Mouse (Mus musculus): ENCODE measurements around the gene Dnajb3.

Dnajb3 gene

DNA sequence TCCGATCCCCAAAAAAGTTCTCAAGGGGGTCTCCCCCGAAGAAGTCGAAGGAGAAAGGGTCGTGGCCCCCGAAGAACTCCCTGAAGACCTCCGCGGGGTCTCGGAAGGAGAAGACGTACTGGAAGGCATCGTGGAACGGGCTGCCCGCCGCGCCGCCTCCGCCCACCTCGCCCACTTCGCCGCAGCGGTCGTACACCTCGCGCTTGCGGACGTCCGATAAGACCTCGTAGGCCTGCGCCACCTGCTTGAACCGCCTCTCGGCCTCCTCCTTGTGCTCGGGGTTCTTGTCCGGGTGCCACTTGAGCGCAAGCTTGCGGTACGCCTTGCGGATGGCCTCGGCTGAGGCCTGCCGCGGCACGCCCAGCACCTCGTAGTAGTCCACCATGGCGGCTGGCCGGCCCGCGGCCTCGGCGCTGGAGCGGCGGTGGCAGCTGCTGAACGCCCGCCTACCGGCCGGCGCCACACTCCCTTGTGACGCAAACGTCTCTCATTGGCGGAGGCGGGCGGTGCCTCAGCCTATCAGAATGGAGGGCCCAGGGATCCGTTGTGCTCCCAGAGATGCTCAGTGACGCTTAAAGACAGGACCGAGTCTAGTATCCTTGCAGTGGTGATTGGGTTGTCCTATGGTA is at the start of gene Dnajb3:
Gene Dnajb3, minus strand, starts transcription at position 489 of the 629 bp plus-strand sequence.
- peak; percentile 65 to 78 for DNase-seq (ENCODE audit: low spot score in 2 of 2)

DNA sequence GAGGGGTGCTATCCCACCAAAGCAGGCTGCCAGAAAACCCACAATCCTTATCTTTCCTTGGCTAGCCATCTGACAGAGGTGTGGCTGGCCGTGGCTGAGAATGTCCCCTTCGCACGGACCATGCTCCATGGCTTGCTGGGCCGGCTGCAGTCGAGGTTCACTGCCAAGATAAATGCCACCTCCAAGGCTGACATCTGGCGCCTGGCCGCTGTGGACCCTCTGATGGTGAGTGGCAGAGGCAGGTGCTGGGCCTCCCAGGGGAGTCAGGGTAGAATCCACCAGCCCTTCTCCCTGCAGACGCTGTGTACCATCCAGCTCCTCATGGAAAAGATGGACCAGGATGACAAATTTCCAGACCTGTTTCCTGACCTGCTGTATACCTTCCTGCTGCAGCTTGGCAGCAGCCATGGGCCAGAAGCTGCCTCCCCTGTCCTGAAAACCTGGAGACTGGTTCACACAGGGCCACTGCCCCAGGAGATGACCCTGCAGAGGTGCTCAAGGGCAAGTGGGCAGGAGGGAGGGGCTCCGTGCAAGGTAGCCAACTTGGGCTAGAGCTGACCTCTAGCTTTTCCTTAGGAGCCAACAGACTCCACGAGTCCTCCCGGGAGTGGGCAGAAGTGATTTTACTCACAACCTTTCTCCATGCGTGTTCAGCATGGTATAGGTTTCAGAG is 49.3 kb upstream of the Dnajb3 start:
- no peak for DNase-seq (ENCODE audit: low spot score in 2 of 2)

DNA sequence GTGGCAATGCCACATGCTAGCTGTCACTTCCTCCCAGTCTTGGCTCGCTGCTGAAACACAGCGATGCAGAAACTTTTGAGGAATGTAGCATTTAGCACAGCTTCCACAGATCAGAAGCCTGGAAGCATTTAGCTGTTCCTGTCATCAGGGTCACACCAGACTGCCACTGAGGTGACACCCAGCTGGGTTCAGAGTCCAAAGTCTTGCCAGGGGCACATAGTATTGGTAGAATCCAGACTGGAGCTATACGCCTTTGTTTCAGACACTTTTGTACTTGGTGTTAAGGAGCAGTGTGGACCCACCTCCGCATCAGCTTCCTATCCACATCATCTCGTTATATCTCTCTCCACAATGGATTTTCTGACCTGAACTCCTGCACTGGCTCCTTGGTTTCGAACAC is 48.0 kb upstream of the Dnajb3 start:
- DNase-seq (ENCODE audit: low spot score in 2 of 2): no peak

DNA sequence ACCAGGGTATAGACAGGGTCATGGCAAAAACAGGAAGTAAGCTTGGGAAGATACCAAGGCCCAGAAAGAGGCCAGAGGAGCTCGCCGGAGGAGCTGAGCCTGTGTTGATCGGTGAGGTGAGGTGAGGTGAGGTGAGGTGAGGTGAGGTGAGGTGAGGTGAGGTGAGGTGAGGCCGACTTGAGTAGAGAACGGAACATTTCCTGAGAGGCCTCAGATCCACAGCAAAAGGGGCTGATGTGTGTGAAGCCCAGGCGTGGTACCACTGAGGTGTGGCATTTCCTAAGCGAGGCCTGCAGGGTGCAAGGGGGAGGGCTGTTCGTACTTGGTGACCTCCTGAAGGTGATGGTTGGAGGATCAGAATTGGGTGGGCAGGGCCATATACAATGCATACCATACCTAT is 47.5 kb upstream of the Dnajb3 start:
- DNase-seq (ENCODE audit: low spot score in 2 of 2): no peak

DNA sequence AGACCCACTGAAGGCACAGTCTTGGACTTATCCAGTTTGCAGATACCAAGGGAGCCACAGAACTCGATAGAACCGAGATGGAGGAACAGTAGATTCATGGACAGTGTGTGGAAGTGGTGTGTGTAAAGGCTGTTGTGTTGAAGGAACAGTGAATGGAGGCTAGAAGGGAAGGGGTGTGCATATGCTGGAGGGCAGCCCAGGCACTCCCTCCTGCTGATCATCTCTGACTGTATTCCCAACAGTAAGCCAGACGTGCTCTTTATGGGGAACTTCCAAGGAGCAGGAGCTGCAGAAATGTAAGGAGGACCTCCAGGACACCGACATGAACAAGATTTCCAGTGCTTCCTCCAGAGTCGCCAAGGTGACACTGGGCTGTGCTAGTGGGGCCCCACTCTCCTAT is 44.4 kb upstream of the Dnajb3 start:
- DNase-seq (ENCODE audit: low spot score in 2 of 2): no peak

DNA sequence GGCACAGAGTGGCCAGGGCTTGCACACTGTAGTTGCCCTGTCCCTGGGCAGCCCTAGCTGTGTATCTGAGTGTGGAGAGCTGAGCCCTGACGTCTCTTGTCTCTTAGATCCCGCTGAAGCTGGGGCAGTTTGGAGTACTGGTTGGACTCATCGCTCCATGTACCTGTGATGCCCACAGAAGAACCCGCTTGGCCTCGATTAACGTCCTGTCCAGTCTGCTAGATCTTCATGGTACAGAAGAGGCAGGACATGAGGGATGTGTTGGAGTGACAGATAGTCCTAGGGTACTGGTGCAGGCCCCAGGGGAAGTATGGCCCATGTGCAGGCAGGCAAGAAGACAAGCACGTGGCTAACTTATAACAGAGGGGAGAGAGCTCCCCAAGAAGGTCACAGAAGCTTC is 44.0 kb upstream of the Dnajb3 start:
- no peak for DNase-seq (ENCODE audit: low spot score in 2 of 2)

DNA sequence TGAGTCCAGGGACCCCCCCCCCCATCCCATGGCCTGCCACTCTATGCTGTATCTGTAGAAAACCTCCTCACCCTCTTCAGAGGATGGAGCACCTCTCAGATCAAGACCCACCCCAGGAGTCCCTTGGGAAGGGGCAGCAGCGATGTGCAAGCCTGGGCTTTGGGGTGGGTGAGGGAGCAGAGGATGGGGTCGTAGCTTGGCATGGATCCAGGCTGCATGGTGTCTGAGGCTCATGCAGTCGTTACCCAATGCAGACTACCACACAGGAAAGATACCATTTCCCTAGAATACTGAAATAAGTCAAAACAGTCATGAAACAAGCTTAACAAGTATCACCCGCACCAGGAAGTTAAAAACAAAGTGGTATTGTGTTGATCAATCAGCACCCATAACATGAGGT is 43.1 kb upstream of the Dnajb3 start:
- no peak for DNase-seq (ENCODE audit: low spot score in 2 of 2)

DNA sequence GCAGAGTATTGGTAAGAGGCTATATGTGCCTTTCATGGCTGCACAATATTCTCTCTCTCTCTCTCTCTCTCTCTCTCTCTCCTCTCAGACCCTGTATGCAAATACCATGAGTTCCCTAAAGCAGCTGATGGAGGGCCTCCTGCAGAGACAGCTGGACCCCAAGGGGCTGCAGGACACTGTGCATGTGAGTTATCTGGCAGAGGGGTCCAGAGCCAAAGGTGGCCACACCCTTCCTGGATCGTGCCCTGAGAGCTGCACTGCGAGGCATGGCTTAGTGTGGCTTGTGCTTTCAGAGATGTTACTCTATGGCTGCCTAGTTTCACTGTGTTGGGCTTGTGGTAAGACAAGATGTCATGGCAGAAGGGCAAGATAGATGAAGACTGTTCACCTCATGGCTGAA is 42.1 kb upstream of the Dnajb3 start:
- DNase-seq (ENCODE audit: low spot score in 2 of 2): no peak

DNA sequence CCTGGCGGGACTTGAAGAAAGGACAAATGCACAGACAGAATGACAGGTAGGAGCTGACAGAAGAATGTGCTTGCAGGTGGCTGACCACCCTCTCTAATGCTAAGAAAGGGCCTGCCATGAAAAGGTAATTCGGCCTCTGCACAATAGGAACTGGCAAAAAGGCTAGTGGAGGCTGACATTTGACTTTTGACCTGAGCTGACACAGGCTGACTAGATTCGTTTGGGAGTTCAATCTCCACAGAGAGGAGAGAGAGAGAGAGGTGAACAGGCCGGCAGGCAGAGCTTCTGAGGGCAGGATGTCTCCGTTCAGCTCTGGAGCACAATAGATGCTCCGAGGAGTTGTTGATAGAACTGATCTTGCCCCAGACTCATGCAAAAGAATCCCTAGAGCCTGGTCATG is 40.8 kb upstream of the Dnajb3 start:
- DNase-seq (ENCODE audit: low spot score in 2 of 2): no peak

DNA sequence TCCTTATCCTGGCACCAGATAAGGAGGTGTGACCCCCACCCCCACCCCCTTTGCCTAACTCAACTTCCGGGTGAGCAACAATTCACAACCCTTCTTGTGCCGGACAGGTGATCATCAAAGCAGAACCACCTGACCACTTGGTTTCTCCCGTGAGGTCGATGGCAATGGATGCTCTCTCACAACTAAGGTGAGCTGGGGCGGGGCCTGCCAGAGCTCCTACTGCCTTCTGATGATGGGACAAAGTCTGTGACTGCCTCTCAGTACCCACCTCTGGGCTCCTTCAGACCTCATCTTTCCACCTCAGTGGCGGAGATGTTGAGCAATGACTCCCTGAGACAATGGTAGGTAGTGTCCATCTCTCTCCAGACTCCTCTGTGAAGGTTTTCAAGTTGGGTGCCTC is 40.3 kb upstream of the Dnajb3 start:
- DNase-seq (ENCODE audit: low spot score in 2 of 2): no peak

DNA sequence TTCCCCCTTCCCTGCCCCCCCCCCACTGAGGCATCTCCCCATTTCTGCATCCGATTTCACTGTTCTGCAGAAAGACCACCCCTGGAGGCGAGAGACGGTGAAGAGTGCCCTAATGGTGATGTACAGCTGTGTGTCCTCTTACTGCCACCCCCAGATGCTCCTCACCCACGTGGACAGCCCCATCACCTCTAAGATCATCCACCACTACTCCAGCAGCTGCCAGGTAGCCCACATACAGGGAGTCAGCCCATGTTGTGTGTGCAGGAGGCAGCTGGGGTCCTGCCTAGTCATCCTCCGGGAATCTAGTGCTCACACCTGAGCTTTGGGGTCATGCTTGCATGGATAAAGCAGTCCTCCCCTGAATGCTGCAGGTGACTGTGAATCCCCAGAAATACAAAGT is 38.3 kb upstream of the Dnajb3 start:
- no peak for DNase-seq (ENCODE audit: low spot score in 2 of 2)

DNA sequence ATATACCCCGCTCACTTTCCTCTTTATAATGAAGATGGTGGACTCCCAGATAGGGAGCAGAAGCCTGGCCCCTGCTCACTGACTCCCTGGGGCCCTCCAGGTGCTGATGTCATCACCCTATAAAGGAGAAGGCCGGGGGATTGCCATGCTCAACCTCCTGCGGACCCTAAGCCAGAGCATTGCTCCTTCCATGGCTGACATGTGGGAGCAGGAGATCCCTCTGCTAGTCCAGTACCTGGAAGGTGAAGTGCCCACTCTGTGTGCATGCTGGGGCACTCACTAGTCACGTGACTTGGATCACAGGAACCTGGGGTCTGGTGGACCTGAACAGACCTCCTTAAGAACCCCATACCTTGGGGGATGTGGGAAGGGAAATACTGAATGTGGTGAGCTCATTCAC is 35.0 kb upstream of the Dnajb3 start:
- no peak for DNase-seq (ENCODE audit: low spot score in 2 of 2)

DNA sequence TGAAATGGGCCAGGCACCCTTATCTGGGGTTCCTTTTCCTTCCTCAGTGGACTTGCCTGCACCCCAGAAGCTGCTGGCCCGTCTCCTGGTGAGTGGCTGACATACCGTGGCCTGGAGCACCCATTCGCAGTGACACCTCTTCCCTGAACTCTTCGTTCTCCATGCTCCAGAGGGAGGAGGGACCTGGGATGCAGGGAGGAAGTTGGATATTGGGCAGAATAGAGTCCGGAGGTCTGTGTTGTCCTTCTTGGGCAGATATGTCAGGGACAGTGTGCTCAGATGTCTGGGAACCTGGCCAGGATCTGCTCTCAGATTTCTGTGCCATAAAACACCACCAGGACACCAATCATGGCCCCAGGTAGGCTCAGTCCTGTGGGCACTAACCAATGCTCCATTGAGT is 34.5 kb upstream of the Dnajb3 start:
- no peak for DNase-seq (ENCODE audit: low spot score in 2 of 2)

DNA sequence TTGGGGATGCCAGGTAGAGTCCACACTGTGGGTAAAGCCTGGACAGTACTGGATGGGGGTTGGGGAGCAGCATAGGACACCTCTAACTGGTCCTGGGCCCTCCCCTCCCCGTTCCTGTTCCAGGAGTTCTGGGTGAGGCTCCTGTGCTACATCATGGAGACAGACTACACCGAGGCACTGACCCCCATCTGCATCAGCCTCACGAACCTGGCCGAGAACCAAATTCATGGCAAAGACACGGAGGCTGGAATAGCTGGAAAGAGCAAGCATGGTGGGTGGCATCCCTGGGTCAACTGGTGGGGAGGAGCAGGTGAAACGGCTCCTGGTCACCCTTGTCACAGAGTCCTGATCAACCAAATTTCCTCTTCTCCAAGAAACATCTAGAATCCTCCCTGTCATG is 33.2 kb upstream of the Dnajb3 start:
- DNase-seq (ENCODE audit: low spot score in 2 of 2): no peak

DNA sequence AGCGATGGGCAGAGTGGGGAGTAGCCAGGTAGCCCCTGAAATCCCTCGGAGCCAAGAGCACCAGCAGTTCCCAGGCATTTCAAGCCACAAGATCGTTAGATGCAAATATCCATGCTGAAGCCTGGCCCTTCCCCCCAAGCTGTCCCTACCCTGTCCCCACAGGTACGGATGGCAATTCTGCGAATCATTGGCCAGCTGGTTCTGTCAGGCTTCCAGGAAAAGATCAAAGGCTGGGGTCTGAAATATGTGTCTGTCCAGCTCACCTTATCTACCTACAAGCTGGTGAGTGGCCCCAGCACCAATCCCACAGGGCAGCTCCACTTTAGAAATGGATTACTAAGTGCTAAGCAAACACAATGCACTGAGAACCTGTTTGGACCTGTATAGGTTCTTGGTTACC is 31.7 kb upstream of the Dnajb3 start:
- DNase-seq (ENCODE audit: low spot score in 2 of 2): no peak

DNA sequence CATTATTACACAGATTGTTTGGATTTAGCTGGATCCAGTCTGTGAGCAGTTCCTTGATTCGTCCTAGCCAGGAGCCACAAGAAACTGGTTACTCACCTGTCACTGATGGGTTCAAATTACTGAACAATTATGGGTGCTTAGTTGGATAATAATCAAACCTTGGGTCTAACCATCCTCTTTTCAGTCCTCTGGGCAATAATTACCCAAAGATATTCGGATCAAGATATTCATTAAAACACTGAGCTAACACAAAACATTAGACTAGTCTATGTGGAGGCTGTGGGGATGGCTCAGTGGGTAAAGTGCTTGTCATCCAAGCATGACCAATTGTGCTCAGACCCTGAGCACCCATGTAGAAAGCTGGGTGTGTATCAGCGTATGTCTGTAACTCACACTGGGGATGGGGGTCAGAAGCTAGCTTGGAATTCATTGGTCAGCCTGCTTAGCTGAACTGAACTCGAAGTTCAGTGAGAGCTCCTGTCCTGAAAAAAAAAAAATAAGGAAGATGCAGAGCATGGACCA is 30.4 kb upstream of the Dnajb3 start:
- no peak for DNase-seq (ENCODE audit: low spot score in 2 of 2)

DNA sequence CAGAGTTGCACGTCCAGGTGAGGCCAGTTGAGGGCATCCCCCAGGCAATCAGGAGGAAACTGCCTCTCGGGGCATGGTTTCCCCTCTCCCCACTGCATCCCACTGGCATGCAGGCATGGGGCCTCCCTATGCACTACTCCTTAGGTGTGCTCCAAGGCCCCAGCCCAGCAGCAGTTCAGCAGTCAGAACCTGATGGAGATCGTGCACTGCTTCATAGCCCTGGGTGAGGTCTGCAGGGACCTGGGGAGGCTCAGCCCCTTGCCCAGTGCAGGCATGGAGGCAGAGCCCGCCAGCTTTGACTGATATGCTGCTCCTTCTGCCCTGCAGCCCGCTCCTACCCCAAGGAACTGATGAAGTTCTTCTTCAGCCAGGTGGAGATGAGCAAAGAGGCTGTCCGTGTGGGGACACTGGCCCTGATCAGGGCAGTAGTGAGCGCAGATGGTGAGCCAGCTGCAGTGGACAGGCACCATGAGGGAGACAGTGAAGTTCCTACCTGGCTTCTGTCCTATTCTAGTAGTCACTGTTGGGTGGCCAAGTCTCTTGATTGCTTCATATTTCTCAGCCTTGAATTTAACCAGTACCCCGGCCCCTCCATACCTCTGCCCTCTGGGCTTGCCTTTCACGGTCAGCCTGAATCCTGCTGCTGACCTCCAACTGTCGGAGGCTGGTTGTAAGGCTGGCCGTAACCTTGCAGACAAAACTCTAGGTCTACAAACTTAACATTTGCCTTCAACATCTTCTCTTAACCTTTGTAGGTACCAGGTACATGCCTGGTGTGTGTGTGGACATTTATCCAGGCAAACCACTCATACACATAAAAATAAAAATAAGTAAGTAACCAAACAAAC is 29.7 kb upstream of the Dnajb3 start:
- no peak for DNase-seq (ENCODE audit: low spot score in 2 of 2)

DNA sequence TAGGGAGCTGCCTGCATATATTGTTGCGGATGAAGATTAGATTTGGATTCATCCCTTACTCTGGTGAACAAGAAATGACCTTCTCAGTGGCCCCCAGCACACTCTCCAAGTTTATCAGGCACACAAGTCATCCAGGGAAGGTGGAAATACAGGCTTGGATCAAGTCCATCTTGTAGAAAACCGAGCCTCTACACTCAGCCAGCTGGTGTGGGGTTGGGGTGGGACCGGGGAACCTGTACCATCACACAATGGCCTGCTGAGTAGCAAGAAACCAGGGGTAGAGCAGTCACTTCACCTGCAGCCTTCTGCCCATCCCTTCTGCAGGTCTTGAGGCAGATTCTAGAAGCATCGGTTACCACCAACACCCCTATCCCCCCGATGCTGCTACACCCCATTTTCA is 29.1 kb upstream of the Dnajb3 start:
- no peak for DNase-seq (ENCODE audit: low spot score in 2 of 2)

DNA sequence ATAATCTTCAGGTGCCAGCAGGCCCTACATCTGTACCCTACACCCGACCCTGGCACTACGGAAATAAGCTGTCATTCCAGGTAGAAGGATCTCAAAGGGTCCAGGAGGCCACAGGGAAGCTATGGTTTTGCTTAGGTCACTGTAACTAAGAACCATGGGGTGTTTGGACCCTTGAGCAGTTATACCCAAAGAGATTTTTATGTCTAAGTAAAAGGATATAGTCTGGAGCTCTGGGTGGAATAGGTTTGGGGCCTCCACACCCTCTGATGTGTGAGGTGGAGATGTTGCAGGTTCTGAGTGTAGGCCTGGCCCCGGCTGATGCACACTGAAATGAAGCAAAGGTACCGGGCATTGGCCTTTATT is 28.6 kb upstream of the Dnajb3 start:
- no peak for DNase-seq (ENCODE audit: low spot score in 2 of 2)

DNA sequence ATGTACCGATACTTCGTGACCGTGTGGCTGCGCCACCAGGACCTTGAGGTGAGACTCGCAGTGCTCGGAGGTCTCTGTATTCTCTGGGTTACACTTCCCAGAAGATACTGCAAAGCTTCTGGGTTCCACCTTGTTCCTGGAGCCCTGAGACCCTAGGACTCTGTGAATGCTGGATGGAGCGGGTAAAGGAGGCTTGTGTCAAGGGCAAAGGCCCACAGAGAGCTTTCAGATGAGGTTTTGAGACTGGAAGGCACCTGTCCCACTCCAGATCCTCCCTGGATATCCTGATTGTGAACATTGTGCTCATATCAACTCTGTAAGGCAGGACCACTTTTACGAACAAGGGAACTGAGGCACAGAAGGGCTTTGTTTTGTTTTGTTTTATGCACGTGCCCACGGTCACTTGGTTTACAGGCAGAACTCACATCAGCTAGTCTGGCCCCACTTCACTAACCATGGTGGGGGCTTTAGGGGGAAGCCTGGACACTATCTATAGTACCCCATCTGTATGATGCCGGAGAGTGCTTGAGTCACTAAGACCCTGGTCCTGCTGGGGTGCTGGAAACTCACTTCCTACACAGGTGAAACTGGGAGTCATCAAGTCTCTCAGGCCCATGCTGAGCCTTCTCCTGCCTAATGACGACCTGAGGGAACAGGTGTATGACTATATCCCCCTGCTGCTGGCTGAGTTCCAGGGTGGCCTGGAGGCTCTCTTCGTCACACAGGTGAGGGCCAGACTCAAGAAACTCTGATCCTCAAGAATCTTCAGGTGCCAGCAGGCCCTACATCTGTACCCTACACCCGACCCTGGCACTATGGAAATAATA is 28.1 kb upstream of the Dnajb3 start:
- DNase-seq (ENCODE audit: low spot score in 2 of 2): no peak

DNA sequence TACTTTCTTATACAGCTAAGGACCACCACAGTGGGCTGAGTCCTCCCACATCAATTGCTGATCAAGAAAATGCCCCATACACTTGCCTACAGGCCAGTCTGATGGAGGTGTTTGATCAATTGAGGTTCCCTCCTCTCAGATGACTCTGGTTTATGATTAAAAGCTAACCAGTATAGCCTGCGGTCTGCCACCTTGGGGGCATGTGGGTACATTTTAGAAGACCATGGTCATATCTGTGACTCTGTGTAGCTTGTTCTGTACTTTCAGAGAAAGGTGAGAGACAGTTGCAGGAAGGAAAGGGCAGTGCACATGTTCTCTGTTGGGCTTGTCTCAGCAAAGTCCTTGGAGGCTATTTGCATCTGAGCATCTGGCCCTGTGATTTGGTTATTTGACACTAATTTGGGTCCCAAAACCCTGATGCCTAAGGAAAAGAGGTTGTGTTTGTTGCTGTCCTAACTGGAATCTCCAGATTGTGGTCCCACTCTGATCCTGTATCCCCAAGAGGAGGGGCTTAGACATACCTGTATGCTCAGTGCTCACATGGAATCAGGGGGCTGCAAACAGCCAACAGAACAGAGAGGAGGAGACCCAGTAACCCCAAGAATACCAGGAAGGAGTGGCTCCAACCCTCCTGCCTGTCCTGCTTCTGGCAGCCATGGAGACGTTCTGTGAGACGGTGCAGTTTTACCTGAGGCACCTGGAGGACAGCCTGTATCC is 27.2 kb upstream of the Dnajb3 start:
- no peak for DNase-seq (ENCODE audit: low spot score in 2 of 2)
